Mouse (Mus musculus): ENCODE data around the gene Olfr237-ps1.
"Not testable (repeated sequence)": the region's sequence is repeated elsewhere in the genome, so short reads cannot be mapped to it uniquely, and the experiment has no call there.

Gene Olfr237-ps1

GRCm38 (mm10) chr6:43146267-43146666 lies at the start of gene Olfr237-ps1:
Olfr237-ps1 (plus strand) TSS chr6:43146567.
- DNase-seq (ENCODE audit: low read depth, low spot score): not testable (repeated sequence)

GRCm38 (mm10) chr6:43106069-43106468 lies 40.3 kb upstream of the Olfr237-ps1 start, which contains the start of gene Olfr441:
Olfr441 (plus strand) TSS chr6:43106369.
- not testable (repeated sequence) for DNase-seq (ENCODE audit: low read depth, low spot score)

- DNase-seq (ENCODE audit: low read depth, low spot score): no peak
Measured at GRCm38 (mm10) chr6:43159502-43159901, 13.1 kb downstream of the Olfr237-ps1 start.

- DNase-seq (ENCODE audit: low read depth, low spot score): no peak
Measured at GRCm38 (mm10) chr6:43162982-43163381, 16.6 kb downstream of the Olfr237-ps1 start, which contains the start of gene Olfr437. Olfr437 (plus strand) TSS chr6:43163282.

GRCm38 (mm10) chr6:43167246-43167645 lies 20.9 kb downstream of the Olfr237-ps1 start:
- no peak for DNase-seq (ENCODE audit: low read depth, low spot score)

GRCm38 (mm10) chr6:43171840-43172239 lies 25.5 kb downstream of the Olfr237-ps1 start, which contains the start of gene Olfr13:
Olfr13 (plus strand) TSS chr6:43172140.
- DNase-seq (ENCODE audit: low read depth, low spot score): no peak

GRCm38 (mm10) chr6:43178129-43178528 lies 31.8 kb downstream of the Olfr237-ps1 start:
- DNase-seq (ENCODE audit: low read depth, low spot score): no peak

- no peak for DNase-seq (ENCODE audit: low read depth, low spot score)
Measured at GRCm38 (mm10) chr6:43178584-43179501, 32.5 kb downstream of the Olfr237-ps1 start.

- DNase-seq (ENCODE audit: low read depth, low spot score): no peak
Measured at GRCm38 (mm10) chr6:43190986-43191385, 44.6 kb downstream of the Olfr237-ps1 start.

- DNase-seq (ENCODE audit: low read depth, low spot score): no peak
Measured at GRCm38 (mm10) chr6:43196781-43197180, 50.4 kb downstream of the Olfr237-ps1 start, which contains the start of gene Olfr435. Olfr435 (plus strand) TSS chr6:43197146.

GRCm38 (mm10) chr6:43198094-43198493 lies 51.7 kb downstream of the Olfr237-ps1 start:
- no peak for DNase-seq (ENCODE audit: low read depth, low spot score)

GRCm38 (mm10) chr6:43202786-43203185 lies 56.4 kb downstream of the Olfr237-ps1 start:
- DNase-seq (ENCODE audit: low read depth, low spot score): no peak

GRCm38 (mm10) chr6:43205355-43205754 lies 59.0 kb downstream of the Olfr237-ps1 start:
- no peak for DNase-seq (ENCODE audit: low read depth, low spot score)
